Mouse (Mus musculus): ENCODE data around the gene Rmnd5a. TPM values are rescaled to one million over a fixed set of nuclear protein-coding genes. Genes with fewer than 3 reads are reported as not detected.

Rmnd5a gene
- polyA plus RNA-seq, 1 experiment = 26.4 TPM

DNA sequence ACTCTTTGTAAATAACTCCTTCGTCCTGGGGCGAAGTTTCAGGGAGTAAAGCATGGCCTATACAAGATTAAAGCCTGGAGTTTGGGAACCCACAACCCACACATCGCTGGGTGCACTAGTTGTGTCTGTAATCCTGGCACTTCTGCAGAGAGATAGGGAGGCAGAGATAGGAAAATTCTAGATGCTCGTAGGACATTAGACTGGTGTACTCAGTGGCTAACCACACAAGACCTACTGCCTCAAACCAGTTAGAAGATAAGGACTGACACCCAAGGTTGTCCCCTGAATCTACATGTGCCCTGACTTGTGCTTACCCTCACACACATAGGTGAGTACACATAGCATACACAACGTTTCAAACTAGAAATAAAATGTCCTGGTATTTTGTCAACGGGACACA lies 5.1 kb upstream of the Rmnd5a start:
- DNase-seq = no peak
- H3K4me3 ChIP-seq (replicated peaks; ENCODE audit: extremely low read depth, low read depth, low read length) = no peak overlapping the region
- TF ChIP-seq CTCF (IDR thresholded peaks at IDR 0.05; ENCODE audit: insufficient read depth, low read length) (no peak), POLR2A (IDR thresholded peaks at IDR 0.05; ENCODE audit: borderline replicate concordance, extremely low read depth, low read depth, low read length) (no peak)
- 81% methylated on average over 6 of the region's 6 CpGs for WGBS
- H3K4me1 ChIP-seq (ENCODE audit: control insufficient read depth, insufficient read depth, low read length) = 0 out of 2 replicates have a peak, but pooled peaks cover 2% of the 10 kb centered on the region

GRCm38 (mm10) chr6:71444756-71445155 lies 4.3 kb upstream of the Rmnd5a start:
- 0 out of 2 replicates have a peak, but pooled peaks cover 2% of the 10 kb centered on the region for H3K4me1 ChIP-seq (ENCODE audit: control insufficient read depth, insufficient read depth, low read length)
- DNase-seq = no peak
- H3K4me3 ChIP-seq (replicated peaks; ENCODE audit: extremely low read depth, low read depth, low read length) = no peak overlapping the region
- WGBS = 56% methylated on average over 1 of the region's 1 CpGs
- TF ChIP-seq POLR2A (IDR thresholded peaks at IDR 0.05; ENCODE audit: borderline replicate concordance, extremely low read depth, low read depth, low read length) = no peak
- no peak for TF ChIP-seq CTCF (IDR thresholded peaks at IDR 0.05; ENCODE audit: insufficient read depth, low read length)

DNA sequence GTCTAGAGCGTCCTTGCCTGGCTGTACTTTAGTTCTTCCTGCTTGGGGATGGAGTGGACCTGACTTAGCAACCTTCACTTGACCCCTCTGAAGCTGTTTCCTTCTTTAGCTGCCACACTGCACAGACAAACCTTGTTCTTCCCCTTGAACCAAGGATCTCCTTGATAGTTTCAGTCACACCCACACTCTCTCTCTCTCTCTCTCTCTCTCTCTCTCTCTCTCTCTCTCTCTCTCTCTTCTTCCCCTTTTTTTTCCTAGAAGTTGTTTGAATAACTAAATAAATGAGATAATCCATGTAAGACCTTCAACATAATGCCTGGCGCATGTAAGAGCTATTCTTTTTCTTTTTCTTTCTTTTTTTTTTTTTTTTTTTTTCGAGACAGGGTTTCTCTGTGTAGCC lies 1.7 kb upstream of the Rmnd5a start:
- H3K4me3 ChIP-seq (replicated peaks; ENCODE audit: extremely low read depth, low read depth, low read length) = no peak overlapping the region
- no peak for DNase-seq
- TF ChIP-seq CTCF (IDR thresholded peaks at IDR 0.05; ENCODE audit: insufficient read depth, low read length) (no peak), POLR2A (IDR thresholded peaks at IDR 0.05; ENCODE audit: borderline replicate concordance, extremely low read depth, low read depth, low read length) (no peak)
- 62% methylated on average over 3 of the region's 3 CpGs for WGBS
- H3K4me1 ChIP-seq (ENCODE audit: control insufficient read depth, insufficient read depth, low read length) = peaks cover 6% of the 10 kb centered on the region; the same call in 1 of the 2 replicates

DNA sequence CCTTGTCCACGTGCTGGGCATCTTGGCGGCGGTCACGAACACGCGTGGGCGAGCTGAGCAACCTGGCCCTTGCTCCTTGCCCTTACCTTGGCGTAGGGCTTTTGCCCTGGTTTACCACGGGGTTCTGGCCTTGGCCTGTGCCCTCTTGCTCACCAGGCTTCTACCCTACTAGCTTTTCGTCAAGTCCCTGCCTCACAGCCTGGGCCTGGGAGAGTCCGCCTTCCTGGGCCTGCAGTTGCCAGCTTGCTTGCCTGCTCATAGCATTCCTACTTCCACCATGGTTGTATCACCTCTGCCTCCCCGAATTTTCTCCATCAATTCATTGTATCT lies 779 bp upstream of the Rmnd5a start:
- Histone ChIP-seq H3K4me3 (replicated peaks; ENCODE audit: extremely low read depth, low read depth, low read length) (peak overlapping the region; percentile 84), H3K4me1 (ENCODE audit: control insufficient read depth, insufficient read depth, low read length) (peaks cover 6% of the 10 kb centered on the region; the same call in 1 of the 2 replicates)
- no peak for TF ChIP-seq POLR2A (IDR thresholded peaks at IDR 0.05; ENCODE audit: borderline replicate concordance, extremely low read depth, low read depth, low read length)
- TF ChIP-seq CTCF (IDR thresholded peaks at IDR 0.05; ENCODE audit: insufficient read depth, low read length) = no peak
- DNase-seq = no peak
- 3% methylated on average over 12 of the region's 12 CpGs for WGBS

GRCm38 (mm10) chr6:71440217-71440491 lies 283 bp downstream of the Rmnd5a start:
- TF ChIP-seq POLR2A (IDR thresholded peaks at IDR 0.05; ENCODE audit: borderline replicate concordance, extremely low read depth, low read depth, low read length) (no peak), CTCF (IDR thresholded peaks at IDR 0.05; ENCODE audit: insufficient read depth, low read length) (no peak)
- under 1% methylated on average over 47 of the region's 47 CpGs for WGBS

GRCm38 (mm10) chr6:71439506-71440216 lies 776 bp downstream of the Rmnd5a start:
- WGBS = under 1% methylated on average over 62 of the region's 62 CpGs
- Histone ChIP-seq H3K4me1 (ENCODE audit: control insufficient read depth, insufficient read depth, low read length) (peaks cover 6% of the 10 kb centered on the region; the same call in 1 of the 2 replicates), H3K4me3 (replicated peaks; ENCODE audit: extremely low read depth, low read depth, low read length) (peak overlapping the region; percentile 96)
- DNase-seq = peak; percentile 67
- TF ChIP-seq POLR2A (IDR thresholded peaks at IDR 0.05; ENCODE audit: borderline replicate concordance, extremely low read depth, low read depth, low read length) (no peak), CTCF (IDR thresholded peaks at IDR 0.05; ENCODE audit: insufficient read depth, low read length) (no peak)

More at GRCm38 (mm10) chr6:71440217-71440491, 283 bp downstream of the Rmnd5a start:
- no peak for DNase-seq
- peaks cover 6% of the 10 kb centered on the region; the same call in 1 of the 2 replicates for H3K4me1 ChIP-seq (ENCODE audit: control insufficient read depth, insufficient read depth, low read length)
- peak overlapping the region; percentile 96 for H3K4me3 ChIP-seq (replicated peaks; ENCODE audit: extremely low read depth, low read depth, low read length)

DNA sequence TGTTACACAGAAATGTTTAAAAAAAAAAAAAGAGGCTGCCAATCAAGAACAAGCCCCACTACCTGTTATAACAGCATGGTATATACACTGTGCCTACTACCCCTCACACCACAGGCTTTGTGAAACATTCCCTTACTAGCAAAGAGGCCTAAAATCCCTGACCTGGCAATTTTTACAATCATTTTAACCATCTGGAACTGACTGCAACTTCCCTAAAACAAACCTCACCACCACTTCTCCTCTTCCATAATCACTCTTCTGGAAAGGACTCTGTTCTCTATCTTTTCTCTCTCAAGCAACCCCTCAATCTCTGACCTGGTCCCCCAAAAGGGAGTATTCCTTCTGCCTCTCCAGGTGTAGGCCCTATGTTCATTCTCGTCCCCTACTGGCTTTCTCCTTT lies 2.4 kb downstream of the Rmnd5a start:
- Histone ChIP-seq H3K4me3 (replicated peaks; ENCODE audit: extremely low read depth, low read depth, low read length) (no peak overlapping the region), H3K4me1 (ENCODE audit: control insufficient read depth, insufficient read depth, low read length) (peaks cover 9% of the 10 kb centered on the region)
- 78% methylated on average over 1 of the region's 1 CpGs for WGBS
- no peak for DNase-seq
- no peak for TF ChIP-seq POLR2A (IDR thresholded peaks at IDR 0.05; ENCODE audit: borderline replicate concordance, extremely low read depth, low read depth, low read length)
- no peak for TF ChIP-seq CTCF (IDR thresholded peaks at IDR 0.05; ENCODE audit: insufficient read depth, low read length)

- no peak for DNase-seq
- peaks cover 5% of the 10 kb centered on the region for H3K4me1 ChIP-seq (ENCODE audit: control insufficient read depth, insufficient read depth, low read length)
- 71% methylated on average over 4 of the region's 4 CpGs for WGBS
- H3K4me3 ChIP-seq (replicated peaks; ENCODE audit: extremely low read depth, low read depth, low read length) = no peak overlapping the region
- TF ChIP-seq CTCF (IDR thresholded peaks at IDR 0.05; ENCODE audit: insufficient read depth, low read length) (no peak), POLR2A (IDR thresholded peaks at IDR 0.05; ENCODE audit: borderline replicate concordance, extremely low read depth, low read depth, low read length) (no peak)
Observed at GRCm38 (mm10) chr6:71427996-71428725, 12.3 kb downstream of the Rmnd5a start.

DNA sequence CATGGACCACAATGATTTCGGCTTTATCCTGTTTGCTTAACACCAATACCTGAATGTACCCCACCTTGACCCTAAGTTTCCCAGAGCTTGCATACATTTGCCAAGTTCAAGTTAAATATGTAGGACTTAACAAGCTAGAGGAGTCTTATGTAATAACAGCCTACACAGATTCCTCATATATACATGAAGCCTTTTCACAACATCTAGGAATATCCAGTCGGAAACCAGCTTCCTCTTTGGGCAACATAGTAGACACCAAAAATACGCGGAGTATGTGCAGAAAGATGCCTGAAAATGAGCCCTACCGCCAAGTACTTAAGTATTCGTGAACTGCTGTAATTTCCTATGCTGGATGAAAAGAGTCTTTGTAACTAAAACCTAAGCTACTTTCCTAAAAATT lies 14.8 kb downstream of the Rmnd5a start:
- no peak for DNase-seq
- no peak overlapping the region for H3K4me3 ChIP-seq (replicated peaks; ENCODE audit: extremely low read depth, low read depth, low read length)
- TF ChIP-seq POLR2A (IDR thresholded peaks at IDR 0.05; ENCODE audit: borderline replicate concordance, extremely low read depth, low read depth, low read length) = no peak
- TF ChIP-seq CTCF (IDR thresholded peaks at IDR 0.05; ENCODE audit: insufficient read depth, low read length) = no peak
- peaks cover 8% of the 10 kb centered on the region for H3K4me1 ChIP-seq (ENCODE audit: control insufficient read depth, insufficient read depth, low read length)
- WGBS = 85% methylated on average over 6 of the region's 6 CpGs

- Histone ChIP-seq H3K4me1 (ENCODE audit: control insufficient read depth, insufficient read depth, low read length) (peaks cover 7% of the 10 kb centered on the region), H3K4me3 (replicated peaks; ENCODE audit: extremely low read depth, low read depth, low read length) (no peak overlapping the region)
- TF ChIP-seq CTCF (IDR thresholded peaks at IDR 0.05; ENCODE audit: insufficient read depth, low read length) = peak; percentile 14; the same call in 1 of the 2 replicates
- no peak for TF ChIP-seq POLR2A (IDR thresholded peaks at IDR 0.05; ENCODE audit: borderline replicate concordance, extremely low read depth, low read depth, low read length)
- 81% methylated on average over 3 of the region's 3 CpGs for WGBS
- DNase-seq = no peak
Observed at GRCm38 (mm10) chr6:71423116-71423515, 17.3 kb downstream of the Rmnd5a start.

Measured in lung, adult 2 months (tissue).